Mouse (Mus musculus): Measurements from ENCODE around the gene Tyk2. TPM values are rescaled to one million over a fixed set of nuclear protein-coding genes. Genes with fewer than 3 reads are reported as not detected.

Tyk2 gene
- polyA plus RNA-seq, 1 experiment from 2014 or later = 16.0 TPM

GRCm38 (mm10) chr9:21149077-21149653, 18.1 kb upstream of the Tyk2 start:
- Histone ChIP-seq H3K27ac (replicated peaks) (peak overlapping the region; percentile 85; the same call in 1 of the 2 replicates), H3K4me3 (replicated peaks) (peak overlapping the region; percentile 83), H3K4me2 (replicated peaks) (peak overlapping the region; percentile 83), H3K9ac (peak overlapping the region; percentile 78), H3K4me1 (peaks cover 52% of the 10 kb centered on the region), H3K36me3 (peaks cover 17% of the 10 kb centered on the region), H3K27me3 (no peaks in the 10 kb centered on the region), H3K9me3 (replicated peaks) (no peaks in the 10 kb centered on the region)
- no peak for ATAC-seq (ENCODE audit: insufficient number of reproducible peaks, low FRiP score, low TSS enrichment, low read depth)
- WGBS = 12% methylated on average over 8 of the region's 8 CpGs

GRCm38 (mm10) chr9:21148427-21148826, 17.4 kb upstream of the Tyk2 start:
- ATAC-seq (ENCODE audit: insufficient number of reproducible peaks, low FRiP score, low TSS enrichment, low read depth) = no peak
- peak overlapping the region; percentile 78 for H3K9ac ChIP-seq

GRCm38 (mm10) chr9:21146722-21147121, 15.7 kb upstream of the Tyk2 start:
- H3K4me2 ChIP-seq (replicated peaks) = peak overlapping the region; percentile 19
- no peak overlapping the region for H3K9ac ChIP-seq
- no peaks in the 10 kb centered on the region for H3K27me3 ChIP-seq
- H3K4me1 ChIP-seq = peaks cover 32% of the 10 kb centered on the region
- H3K36me3 ChIP-seq = peaks cover 41% of the 10 kb centered on the region
- 41% methylated on average over 10 of the region's 10 CpGs for WGBS
- 0 out of 2 replicates have a peak overlapping the region, but pooled peaks have one; percentile 7 for H3K4me3 ChIP-seq (replicated peaks)
- no peaks in the 10 kb centered on the region for H3K9me3 ChIP-seq (replicated peaks)
- no peak for ATAC-seq (ENCODE audit: insufficient number of reproducible peaks, low FRiP score, low TSS enrichment, low read depth)
- no peak overlapping the region for H3K27ac ChIP-seq (replicated peaks)

More at GRCm38 (mm10) chr9:21148427-21148826, 17.4 kb upstream of the Tyk2 start:
- Histone ChIP-seq H3K4me3 (replicated peaks) (peak overlapping the region; percentile 83), H3K27ac (replicated peaks) (no peak overlapping the region), H3K36me3 (peaks cover 24% of the 10 kb centered on the region), H3K4me1 (peaks cover 45% of the 10 kb centered on the region), H3K9me3 (replicated peaks) (no peaks in the 10 kb centered on the region), H3K4me2 (replicated peaks) (peak overlapping the region; percentile 83), H3K27me3 (no peaks in the 10 kb centered on the region)

- 78% methylated on average over 4 of the region's 4 CpGs for WGBS
- Histone ChIP-seq H3K9ac (no peak overlapping the region), H3K4me2 (replicated peaks) (no peak overlapping the region), H3K36me3 (peaks cover 54% of the 10 kb centered on the region), H3K4me3 (replicated peaks) (no peak overlapping the region), H3K27ac (replicated peaks) (no peak overlapping the region), H3K27me3 (no peaks in the 10 kb centered on the region), H3K9me3 (replicated peaks) (no peaks in the 10 kb centered on the region), H3K4me1 (peaks cover 32% of the 10 kb centered on the region)
- no peak for ATAC-seq (ENCODE audit: insufficient number of reproducible peaks, low FRiP score, low TSS enrichment, low read depth)
Observed at GRCm38 (mm10) chr9:21145431-21145830, 14.4 kb upstream of the Tyk2 start.

- H3K27me3 ChIP-seq = no peaks in the 10 kb centered on the region
- no peak overlapping the region for H3K27ac ChIP-seq (replicated peaks)
- H3K9ac ChIP-seq = no peak overlapping the region
- no peak overlapping the region for H3K4me3 ChIP-seq (replicated peaks)
- ATAC-seq (ENCODE audit: insufficient number of reproducible peaks, low FRiP score, low TSS enrichment, low read depth) = no peak
- H3K9me3 ChIP-seq (replicated peaks) = no peaks in the 10 kb centered on the region
- H3K36me3 ChIP-seq = peaks cover 65% of the 10 kb centered on the region
- WGBS = 92% methylated on average over 3 of the region's 3 CpGs
- H3K4me2 ChIP-seq (replicated peaks) = no peak overlapping the region
- H3K4me1 ChIP-seq = peaks cover 32% of the 10 kb centered on the region
Observed at GRCm38 (mm10) chr9:21144361-21144760, 13.3 kb upstream of the Tyk2 start.

- H3K9ac ChIP-seq = no peak overlapping the region
- H3K27ac ChIP-seq (replicated peaks) = no peak overlapping the region
- H3K4me3 ChIP-seq (replicated peaks) = no peak overlapping the region
- H3K9me3 ChIP-seq (replicated peaks) = no peaks in the 10 kb centered on the region
- WGBS = 85% methylated on average over 14 of the region's 14 CpGs
- no peak overlapping the region for H3K4me2 ChIP-seq (replicated peaks)
- peaks cover 85% of the 10 kb centered on the region for H3K36me3 ChIP-seq
- H3K27me3 ChIP-seq = no peaks in the 10 kb centered on the region
- ATAC-seq (ENCODE audit: insufficient number of reproducible peaks, low FRiP score, low TSS enrichment, low read depth) = no peak
- peaks cover 8% of the 10 kb centered on the region for H3K4me1 ChIP-seq
Observed at GRCm38 (mm10) chr9:21141922-21142321, 10.9 kb upstream of the Tyk2 start.

- H3K4me3 ChIP-seq (replicated peaks) = no peak overlapping the region
- WGBS = 77% methylated on average over 4 of the region's 4 CpGs
Observed at GRCm38 (mm10) chr9:21138386-21138785, 7.3 kb upstream of the Tyk2 start.

GRCm38 (mm10) chr9:21137229-21137628, 6.2 kb upstream of the Tyk2 start:
- Histone ChIP-seq H3K36me3 (peaks cover 48% of the 10 kb centered on the region), H3K4me2 (replicated peaks) (no peak overlapping the region), H3K27ac (replicated peaks) (no peak overlapping the region), H3K4me3 (replicated peaks) (no peak overlapping the region), H3K9me3 (replicated peaks) (no peaks in the 10 kb centered on the region), H3K4me1 (no peaks in the 10 kb centered on the region; the same call in 1 of the 2 replicates), H3K9ac (no peak overlapping the region), H3K27me3 (no peaks in the 10 kb centered on the region)
- 51% methylated on average over 3 of the region's 3 CpGs for WGBS
- ATAC-seq (ENCODE audit: insufficient number of reproducible peaks, low FRiP score, low TSS enrichment, low read depth) = no peak

More at GRCm38 (mm10) chr9:21138386-21138785, 7.3 kb upstream of the Tyk2 start:
- H3K27me3 ChIP-seq = no peaks in the 10 kb centered on the region
- no peaks in the 10 kb centered on the region; the same call in 1 of the 2 replicates for H3K4me1 ChIP-seq
- ATAC-seq (ENCODE audit: insufficient number of reproducible peaks, low FRiP score, low TSS enrichment, low read depth) = no peak
- H3K36me3 ChIP-seq = peaks cover 60% of the 10 kb centered on the region
- H3K27ac ChIP-seq (replicated peaks) = no peak overlapping the region
- H3K9me3 ChIP-seq (replicated peaks) = no peaks in the 10 kb centered on the region
- no peak overlapping the region for H3K9ac ChIP-seq
- H3K4me2 ChIP-seq (replicated peaks) = no peak overlapping the region

- Histone ChIP-seq H3K4me3 (replicated peaks) (no peak overlapping the region), H3K9me3 (replicated peaks) (no peaks in the 10 kb centered on the region), H3K4me1 (no peaks in the 10 kb centered on the region; the same call in 1 of the 2 replicates), H3K36me3 (peaks cover 40% of the 10 kb centered on the region), H3K9ac (no peak overlapping the region), H3K4me2 (replicated peaks) (no peak overlapping the region), H3K27me3 (no peaks in the 10 kb centered on the region), H3K27ac (replicated peaks) (no peak overlapping the region)
- ATAC-seq (ENCODE audit: insufficient number of reproducible peaks, low FRiP score, low TSS enrichment, low read depth) = no peak
- 85% methylated on average over 6 of the region's 6 CpGs for WGBS
Observed at GRCm38 (mm10) chr9:21136401-21136800, 5.4 kb upstream of the Tyk2 start.

- no peak overlapping the region for H3K4me3 ChIP-seq (replicated peaks)
- peaks cover 36% of the 10 kb centered on the region for H3K36me3 ChIP-seq
- no peaks in the 10 kb centered on the region for H3K9me3 ChIP-seq (replicated peaks)
- no peak for ATAC-seq (ENCODE audit: insufficient number of reproducible peaks, low FRiP score, low TSS enrichment, low read depth)
- 41% methylated on average over 1 of the region's 1 CpGs for WGBS
- no peaks in the 10 kb centered on the region; the same call in 1 of the 2 replicates for H3K4me1 ChIP-seq
- no peak overlapping the region for H3K4me2 ChIP-seq (replicated peaks)
- no peak overlapping the region for H3K27ac ChIP-seq (replicated peaks)
- no peaks in the 10 kb centered on the region for H3K27me3 ChIP-seq
- H3K9ac ChIP-seq = no peak overlapping the region
Observed at GRCm38 (mm10) chr9:21135941-21136381, 4.9 kb upstream of the Tyk2 start.

- 76% methylated on average over 4 of the region's 4 CpGs for WGBS
- H3K27ac ChIP-seq (replicated peaks) = 0 out of 2 replicates have a peak overlapping the region, but pooled peaks have one; percentile 17
Observed at GRCm38 (mm10) chr9:21135329-21135890, 4.4 kb upstream of the Tyk2 start.

More at GRCm38 (mm10) chr9:21135329-21135890, 4.4 kb upstream of the Tyk2 start:
- Histone ChIP-seq H3K27me3 (no peaks in the 10 kb centered on the region), H3K36me3 (peaks cover 30% of the 10 kb centered on the region), H3K4me1 (peaks cover 2% of the 10 kb centered on the region), H3K4me2 (replicated peaks) (no peak overlapping the region), H3K9ac (no peak overlapping the region), H3K4me3 (replicated peaks) (no peak overlapping the region), H3K9me3 (replicated peaks) (no peaks in the 10 kb centered on the region)
- ATAC-seq (ENCODE audit: insufficient number of reproducible peaks, low FRiP score, low TSS enrichment, low read depth) = no peak
